Mouse (Mus musculus) kidney, adult 10 weeks (tissue): Measurements from ENCODE around the gene Klhl33. TPM values are rescaled to one million over a fixed set of nuclear protein-coding genes. Genes with fewer than 3 reads are reported as not detected.

ENCODE experiments used
- polyA plus RNA-seq: library from polyadenylated mRNA; stranded (reverse); fragments of 350-450 nt; fragmentation: Illumina TruSeq; extraction: RNeasy Lipid Tissue Mini Kit (QIAGEN cat#74804); gene quantifications from one replicate; pipeline ENCODE4 v1.2.3, GENCODE M21; 2014; ENCODE audit warnings: low read depth, low replicate concordance

Gene Klhl33
- polyA plus RNA-seq, result 0.20 TPM

DNA sequence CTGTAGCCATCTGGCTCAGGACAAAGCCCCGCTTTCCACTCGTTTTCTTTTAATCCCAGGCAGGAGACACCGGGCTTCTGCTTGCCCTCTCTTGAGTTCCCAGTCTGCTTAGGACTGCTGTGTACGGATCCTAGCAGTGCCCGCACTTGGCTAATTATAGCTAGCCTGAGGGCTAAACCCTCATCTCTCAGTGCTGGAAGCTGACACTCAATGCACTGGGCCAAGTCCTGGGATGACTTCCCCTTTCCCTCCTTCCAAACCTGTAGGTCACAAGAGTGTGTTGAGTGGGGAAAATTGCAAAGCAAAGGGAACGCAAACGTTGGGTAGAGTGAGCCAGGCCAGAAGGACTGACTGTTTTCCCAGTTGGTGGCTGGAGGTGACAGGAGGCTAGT lies at the start of gene Klhl33:
Klhl33 (minus strand) TSS at position 134 of the 392 bp plus-strand sequence.

GRCm38 (mm10) chr14:50943932-50944667 lies 46.8 kb upstream of the Klhl33 start, which contains the start of gene Gm49342:
Gene Gm49342 (plus strand): TSS chr14:50944517.

DNA sequence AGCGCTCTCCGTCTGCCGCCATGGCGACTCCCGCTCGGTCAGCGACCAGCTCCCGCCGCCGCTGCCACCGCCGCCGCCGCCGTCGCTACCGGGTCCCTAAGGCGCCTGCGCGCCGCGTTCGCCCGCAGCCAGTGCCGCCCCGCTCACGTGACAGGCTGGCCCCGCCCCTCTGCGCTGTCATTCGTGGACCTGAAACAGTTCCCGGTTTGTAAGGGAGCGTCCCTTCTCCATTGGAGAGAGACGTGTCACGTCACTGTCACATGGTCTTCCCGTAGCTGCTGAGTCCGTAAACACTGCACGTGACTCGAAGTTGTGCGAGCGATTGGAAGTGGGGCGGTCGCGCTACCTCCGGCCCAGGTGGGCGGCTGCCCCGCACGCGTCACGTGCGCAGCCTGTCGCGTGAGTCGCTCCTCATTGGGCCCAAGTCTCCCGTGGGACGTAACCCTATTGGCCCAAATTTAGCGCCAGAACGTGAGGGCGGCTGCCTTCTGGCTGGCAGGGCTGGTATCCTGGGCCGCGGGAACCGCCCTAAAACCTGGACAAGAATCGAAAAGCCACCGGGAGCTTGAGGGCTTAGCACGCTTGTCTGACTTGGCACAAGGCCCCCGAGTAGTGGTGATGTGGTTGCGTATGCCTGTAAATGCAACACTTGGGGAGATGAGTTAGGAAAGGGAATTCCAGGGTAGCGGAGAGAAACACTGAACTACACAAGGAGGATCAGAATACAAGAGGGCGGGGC lies 33.6 kb upstream of the Klhl33 start, which contains the start of the genes Pip4p1 and Pnp:
Pip4p1 (minus strand) TSS at position 103 of the 739 bp plus-strand sequence.
Pnp (plus strand) TSS at position 329 of the 739 bp plus-strand sequence.

DNA sequence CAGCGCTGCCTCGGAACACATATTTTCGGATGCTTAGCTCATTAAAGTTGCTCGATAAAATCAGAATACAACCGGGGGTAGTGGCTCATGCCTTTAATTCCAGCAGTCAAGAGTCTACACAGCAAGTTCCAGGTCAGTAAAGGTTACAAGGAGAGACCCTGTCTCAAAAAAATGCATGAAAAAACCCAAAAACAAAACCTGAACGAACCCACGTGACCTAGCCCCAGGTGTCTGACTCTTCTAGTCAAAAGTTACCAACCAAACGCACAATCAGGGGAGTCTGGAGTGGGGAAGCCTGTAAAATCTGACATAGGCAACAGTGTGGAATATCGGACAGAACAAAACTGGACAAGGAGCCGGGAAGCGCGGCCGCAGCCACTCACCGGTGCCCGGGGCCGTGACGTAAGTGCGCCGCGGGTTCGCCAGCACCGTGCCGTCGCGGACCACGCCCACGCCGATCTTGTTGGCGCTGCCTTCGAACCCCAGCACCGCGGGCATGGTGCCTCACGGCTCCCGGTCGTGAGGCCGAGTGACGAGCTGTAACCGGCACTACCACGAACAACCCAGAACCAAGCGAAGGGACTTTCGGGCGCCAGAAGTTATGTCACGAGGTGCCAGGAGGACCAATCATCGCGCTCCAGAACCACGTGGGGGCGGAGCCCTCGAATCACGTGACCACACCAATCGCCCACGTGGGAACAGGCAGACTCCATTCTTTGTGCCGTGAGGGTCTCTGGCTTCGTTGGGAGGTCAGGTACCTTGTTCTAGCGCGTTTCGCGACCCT lies 27.2 kb upstream of the Klhl33 start, which contains the start of the genes Osgep and Apex1:
Osgep (minus strand) TSS at position 613 of the 784 bp plus-strand sequence.
Apex1 (plus strand) TSS at position 688 of the 784 bp plus-strand sequence.

GRCm38 (mm10) chr14:50869889-50870804 lies 27.2 kb downstream of the Klhl33 start, which contains the start of gene Tep1:
Gene Tep1 (minus strand): TSS chr14:50870560.

Other genes starting within 250 kb of the Klhl33 start
- not detected for gene Olfr747, start 204.3 kb downstream of the Klhl33 start, polyA plus RNA-seq
- not detected for gene Olfr748, start 190.1 kb downstream of the Klhl33 start, polyA plus RNA-seq
- gene Olfr749, start 152.4 kb downstream of the Klhl33 start, polyA plus RNA-seq, result not detected
- gene Ttc5, start 112.0 kb downstream of the Klhl33 start, polyA plus RNA-seq, result 13.3 TPM
- not detected for gene Ccnb1ip1, start 89.8 kb downstream of the Klhl33 start, polyA plus RNA-seq
- 28.9 TPM for gene Parp2, start 89.7 kb downstream of the Klhl33 start, polyA plus RNA-seq
- 6.9 TPM for gene Tep1, start 26.9 kb downstream of the Klhl33 start, polyA plus RNA-seq
- gene Osgep, start 27.4 kb upstream of the Klhl33 start, polyA plus RNA-seq, result 10.9 TPM
- gene Apex1, start 27.5 kb upstream of the Klhl33 start, polyA plus RNA-seq, result 14.9 TPM
- gene Pip4p1, start 33.3 kb upstream of the Klhl33 start, polyA plus RNA-seq, result 18.7 TPM
- gene Pnp, start 33.6 kb upstream of the Klhl33 start, polyA plus RNA-seq, result 98.0 TPM
- gene Gm49342, start 47.0 kb upstream of the Klhl33 start, polyA plus RNA-seq, result not detected
- not detected for gene Pnp2, start 58.5 kb upstream of the Klhl33 start, polyA plus RNA-seq
- not detected for gene Rnase10, start 110.2 kb upstream of the Klhl33 start, polyA plus RNA-seq
- not detected for gene Rnase9, start 144.4 kb upstream of the Klhl33 start, polyA plus RNA-seq
- not detected for gene Rnase11, start 152.7 kb upstream of the Klhl33 start, polyA plus RNA-seq
- gene Rnase12, start 160.2 kb upstream of the Klhl33 start, polyA plus RNA-seq, result not detected
- not detected for gene Olfr750, start 176.9 kb upstream of the Klhl33 start, polyA plus RNA-seq
- gene Rnase4, start 193.6 kb upstream of the Klhl33 start, polyA plus RNA-seq, result 36.1 TPM
- 1.5 TPM for gene Ang, start 193.6 kb upstream of the Klhl33 start, polyA plus RNA-seq
- gene Eddm3b, start 216.9 kb upstream of the Klhl33 start, polyA plus RNA-seq, result 4.6 TPM
- 4.2 TPM for gene Rnase6, start 226.4 kb upstream of the Klhl33 start, polyA plus RNA-seq
- gene Rnase1, start 249.3 kb upstream of the Klhl33 start, polyA plus RNA-seq, result not detected